Mouse (Mus musculus) heart, embryonic 15.5 days (tissue): ENCODE data around the gene Lpgat1. TPM values are rescaled to one million over a fixed set of nuclear protein-coding genes. Genes with fewer than 3 reads are reported as not detected.
A peak's percentile ranks its signal among the peaks of the same experiment; 100 is the strongest.

ENCODE experiments used
- ATAC-seq: fragments of 200-750 bp; cut with Nextera tagmentation; replicated peaks from 2 replicates; pipeline ENCODE4 v1.8.0; 2017; ENCODE audit warnings: low read depth, moderate TSS enrichment; ENCODE audit not compliant: insufficient number of reproducible peaks, insufficient read depth, low FRiP score
- H3K27ac ChIP-seq: fragments of 300-500 bp; sonication (generic); 2 replicates; pipeline ENCODE4 v1.5.1; 2015; ENCODE audit warnings: mild to moderate bottlenecking, inconsistent platforms
- H3K27me3 ChIP-seq: fragments of 300-500 bp; sonication (generic); 2 replicates; pipeline ENCODE4 v1.6.1; 2015; ENCODE audit warnings: inconsistent platforms
- H3K36me3 ChIP-seq: fragments of 300-500 bp; sonication (generic); 2 replicates; pipeline ENCODE4 v1.6.1; 2015; ENCODE audit warnings: mild to moderate bottlenecking, inconsistent platforms
- H3K4me1 ChIP-seq: fragments of 300-500 bp; sonication (generic); replicated peaks from 2 replicates; pipeline ENCODE4 v1.6.1; 2015; ENCODE audit warnings: inconsistent platforms
- H3K4me2 ChIP-seq: fragments of 300-500 bp; sonication (generic); 2 replicates; pipeline ENCODE4 v1.6.1; 2015; ENCODE audit warnings: inconsistent platforms, mild to moderate bottlenecking, moderate library complexity
- H3K4me3 ChIP-seq: fragments of 300-500 bp; sonication (generic); 2 replicates; pipeline ENCODE4 v1.5.1; 2015; ENCODE audit warnings: mild to moderate bottlenecking, inconsistent platforms
- H3K9ac ChIP-seq: fragments of 300-500 bp; sonication (generic); 2 replicates; pipeline ENCODE4 v1.6.1; 2015; ENCODE audit warnings: mild to moderate bottlenecking, inconsistent platforms
- H3K9me3 ChIP-seq: fragments of 300-500 bp; sonication (generic); replicated peaks from 2 replicates; pipeline ENCODE4 v1.6.1; 2016; ENCODE audit warnings: inconsistent platforms
- WGBS: fragments of 180-500 bp; shearing (Covaris S2); methylation state at CpG from one replicate; pipeline ENCODE4 v1.1.7; 2015; ENCODE audit warnings: mixed read lengths; 5-methylcytosine and 5-hydroxymethylcytosine counted together
- polyA plus RNA-seq: library from polyadenylated mRNA; unstranded; fragments of >200 nt; fragmentation: Nextera tagmentation; extraction: Ambion mirVana; gene quantifications from 2 replicates; pipeline ENCODE4 v1.2.1, GENCODE M21; 2015

Lpgat1 gene
- polyA plus RNA-seq, 1 experiment from 2014 or later: 36.8 TPM

GRCm38 (mm10) chr1:191821326-191822091 is 103.9 kb downstream of the Lpgat1 start, which contains the start of gene Nek2:
Gene Nek2, plus strand, starts transcription at chr1:191821444.
- peak; percentile 93 for ATAC-seq
- Histone ChIP-seq H3K4me2 (peak within 1 kb of the TSS; percentile 87), H3K9me3 (no peaks in the 10 kb centered on the region), H3K36me3 (peaks cover 22% of the 10 kb centered on the region; the same call in 1 of the 2 replicates), H3K9ac (peak within 1 kb of the TSS; percentile 67), H3K27ac (peak within 1 kb of the TSS; percentile 68), H3K4me1 (peaks cover 9% of the 10 kb centered on the region), H3K4me3 (peak within 1 kb of the TSS; percentile 67), H3K27me3 (no peaks in the 10 kb centered on the region)
- WGBS: 1% methylated on average over 79 of the region's 79 CpGs

GRCm38 (mm10) chr1:191829124-191829523 is 111.5 kb downstream of the Lpgat1 start:
- H3K4me2 ChIP-seq: no peak overlapping the region
- WGBS: 75% methylated on average over 3 of the region's 3 CpGs
- peaks cover 74% of the 10 kb centered on the region for H3K36me3 ChIP-seq

GRCm38 (mm10) chr1:191833396-191833795 is 115.8 kb downstream of the Lpgat1 start:
- Histone ChIP-seq H3K9ac (no peak overlapping the region), H3K4me3 (no peak overlapping the region), H3K27ac (no peak overlapping the region), H3K9me3 (no peaks in the 10 kb centered on the region), H3K27me3 (no peaks in the 10 kb centered on the region), H3K36me3 (peaks cover 42% of the 10 kb centered on the region), H3K4me2 (no peak overlapping the region), H3K4me1 (no peaks in the 10 kb centered on the region)
- no peak for ATAC-seq
- WGBS: 98% methylated on average over 6 of the region's 6 CpGs

More at GRCm38 (mm10) chr1:191829124-191829523, 111.5 kb downstream of the Lpgat1 start:
- no peak overlapping the region for H3K4me3 ChIP-seq
- H3K9me3 ChIP-seq: no peaks in the 10 kb centered on the region
- no peak for ATAC-seq
- no peak overlapping the region for H3K9ac ChIP-seq
- H3K27ac ChIP-seq: no peak overlapping the region
- H3K4me1 ChIP-seq: no peaks in the 10 kb centered on the region
- H3K27me3 ChIP-seq: no peaks in the 10 kb centered on the region

Other genes starting within 250 kb of the Lpgat1 start
- 19.8 and 26.6 TPM in 2 replicates for gene Dtl, start 142.3 kb upstream of the Lpgat1 start, polyA plus RNA-seq
- gene Ints7, start 142.2 kb upstream of the Lpgat1 start, polyA plus RNA-seq: 28.5 and 38.9 TPM in 2 replicates
- 30.9 and 35.4 TPM in 2 replicates for gene Nek2, start 103.6 kb downstream of the Lpgat1 start, polyA plus RNA-seq
- gene Slc30a1, start 188.9 kb downstream of the Lpgat1 start, polyA plus RNA-seq: 2.5 and 2.6 TPM in 2 replicates